Mouse (Mus musculus): ENCODE measurements at regions not wholly inside any gene's neighbourhood (a gene's known extent, or its start where the extent isn't known, plus 50 kb on each side); places are given as distances from the start of the nearest gene placed in this dataset.

DNA sequence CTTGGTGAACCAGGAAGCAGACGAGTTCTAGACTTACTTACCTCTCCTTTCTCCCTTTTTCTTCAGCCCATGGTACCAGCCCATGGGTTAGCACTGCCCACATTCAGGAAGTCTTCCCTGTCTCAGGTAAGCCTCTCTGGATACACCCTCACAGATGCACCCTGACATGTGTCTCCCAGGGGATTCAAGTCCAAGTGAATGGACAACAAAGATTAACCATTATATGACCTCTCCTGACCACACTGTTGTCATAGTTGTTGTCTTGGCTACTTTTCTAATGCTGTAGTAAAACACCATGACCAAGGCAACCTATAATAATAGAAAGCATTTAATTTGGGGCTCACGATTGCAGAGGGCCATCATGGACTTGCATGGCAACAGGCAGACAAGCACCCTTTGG lies 98.8 kb upstream of the Vash1 start:
- no peak for DNase-seq (ENCODE audit: low spot score)

DNA sequence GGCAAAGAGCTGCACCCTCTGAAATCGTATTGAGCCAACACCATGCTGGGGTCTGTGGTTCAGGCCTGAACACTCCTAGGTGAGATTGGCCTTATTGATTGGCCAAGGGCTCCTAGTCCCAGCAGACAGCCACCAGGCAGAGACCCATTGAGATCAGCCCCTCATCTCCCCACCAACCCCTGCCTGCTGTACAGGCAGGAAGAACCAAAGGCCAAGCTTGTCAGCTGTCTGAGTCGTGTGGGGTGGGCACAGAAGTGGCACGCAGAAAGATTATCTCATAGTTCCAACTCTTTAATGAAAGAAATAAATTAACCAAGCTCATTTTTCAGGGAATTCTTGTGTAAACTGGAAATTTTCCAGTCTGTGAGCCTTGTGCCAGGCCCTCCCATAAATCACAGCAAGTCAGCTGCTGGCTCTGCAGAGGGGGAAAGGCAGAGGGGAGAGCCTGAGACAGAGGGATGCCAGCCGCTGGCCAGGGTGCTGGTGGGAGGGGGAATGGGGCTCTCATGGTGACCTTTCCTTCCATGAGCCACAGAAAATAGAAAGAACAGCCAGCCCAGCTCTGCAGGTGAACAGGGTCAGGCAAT lies 98.3 kb upstream of the Vash1 start:
- no peak for DNase-seq (ENCODE audit: low spot score)

DNA sequence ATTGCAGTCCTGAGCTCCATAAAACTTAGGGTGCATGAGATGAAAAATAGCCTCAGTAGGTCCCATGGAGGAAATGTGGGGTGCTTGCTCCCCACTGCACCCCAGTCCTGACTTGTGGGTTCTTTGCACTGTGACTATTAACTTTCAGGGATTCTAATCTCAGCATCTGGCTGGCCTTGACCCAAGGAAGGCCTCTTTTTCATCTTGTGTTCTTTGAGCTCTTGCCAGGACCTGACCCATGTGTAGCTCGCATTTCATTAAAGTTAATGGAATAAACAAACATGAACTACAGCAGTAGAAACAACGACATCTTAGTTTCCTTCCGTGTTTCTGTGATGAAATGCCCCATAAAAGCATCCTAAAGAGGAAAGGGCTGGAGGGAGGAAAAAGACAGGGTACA lies 96.4 kb upstream of the Vash1 start:
- DNase-seq (ENCODE audit: low spot score): no peak

DNA sequence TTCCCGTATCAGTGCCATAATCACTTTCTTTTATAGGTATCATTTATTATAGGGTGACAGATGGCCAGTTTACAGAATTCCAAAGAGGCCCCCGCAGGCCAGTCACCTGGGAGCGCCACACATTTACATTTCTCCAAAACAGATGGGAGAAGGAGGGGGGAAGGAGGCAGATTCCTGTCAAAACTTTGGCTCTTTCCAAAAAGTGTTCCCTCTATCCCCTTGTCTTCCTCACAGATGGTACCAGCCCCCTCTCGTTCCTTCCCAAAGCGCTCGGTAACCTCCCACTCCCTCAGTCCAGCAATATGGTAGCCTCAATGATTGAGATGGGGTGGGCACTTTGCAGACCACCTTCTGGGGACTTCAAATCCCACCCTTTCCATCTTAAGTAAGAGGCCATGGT lies 90.5 kb upstream of the Vash1 start:
- DNase-seq (ENCODE audit: low spot score): no peak

DNA sequence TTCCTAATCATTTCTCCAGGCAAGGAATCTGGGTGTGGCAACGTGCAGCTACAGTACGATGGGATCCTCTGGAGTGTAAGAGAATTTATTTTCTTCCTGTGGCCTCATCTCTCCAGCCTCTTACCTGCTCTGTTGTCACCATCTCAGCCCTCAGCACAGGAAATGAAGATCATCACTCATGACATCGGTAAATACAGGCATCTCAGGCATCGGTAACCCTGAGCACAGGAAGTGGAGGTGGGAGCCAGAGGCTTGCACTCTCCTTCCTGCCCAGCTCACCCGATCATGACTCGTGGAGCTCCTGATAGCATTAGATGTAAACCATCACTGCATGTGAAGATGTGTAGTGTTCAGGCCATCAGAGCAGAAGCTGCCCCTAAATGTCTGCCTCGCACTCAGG lies 86.0 kb upstream of the Vash1 start:
- no peak for DNase-seq (ENCODE audit: low spot score)

DNA sequence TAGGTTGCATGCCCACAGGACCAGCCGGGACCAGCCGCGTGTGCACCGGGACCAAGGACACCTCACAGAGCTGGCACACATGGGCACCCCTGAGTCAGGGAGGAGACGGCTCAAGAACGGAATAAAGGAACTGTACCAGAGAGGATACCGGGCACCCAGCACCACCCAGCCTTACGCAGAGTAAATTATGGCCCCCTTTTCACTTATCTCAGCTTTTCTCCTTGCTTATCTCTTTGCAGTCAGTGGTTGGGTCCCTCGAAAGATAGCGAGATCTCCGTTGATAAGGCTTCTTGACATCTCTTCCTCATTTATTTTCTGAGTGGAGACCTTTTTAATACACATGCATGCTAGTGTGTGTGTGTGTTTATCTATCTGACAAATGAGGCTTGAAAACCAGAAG lies 83.9 kb upstream of the Vash1 start:
- DNase-seq (ENCODE audit: low spot score): no peak

DNA sequence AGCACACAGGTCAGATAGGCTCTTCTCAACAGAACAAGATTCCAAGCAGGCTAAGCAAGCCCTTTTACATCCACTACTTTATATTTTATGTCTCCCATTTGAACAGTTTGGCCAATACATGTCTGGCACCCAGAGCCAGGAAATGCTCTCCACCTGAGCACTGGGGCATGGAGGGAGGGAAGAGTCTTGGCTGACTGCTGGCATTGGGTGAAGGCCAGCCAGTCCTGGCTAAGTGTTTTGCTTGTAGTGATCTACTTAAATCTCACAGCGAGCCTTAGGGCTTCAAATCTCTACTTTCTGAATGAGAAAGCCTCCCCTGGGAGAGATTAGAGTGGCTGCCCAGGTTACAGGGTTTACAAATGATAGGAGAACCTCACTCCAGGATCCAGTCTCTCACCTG lies 78.5 kb upstream of the Vash1 start:
- DNase-seq (ENCODE audit: low spot score): no peak

DNA sequence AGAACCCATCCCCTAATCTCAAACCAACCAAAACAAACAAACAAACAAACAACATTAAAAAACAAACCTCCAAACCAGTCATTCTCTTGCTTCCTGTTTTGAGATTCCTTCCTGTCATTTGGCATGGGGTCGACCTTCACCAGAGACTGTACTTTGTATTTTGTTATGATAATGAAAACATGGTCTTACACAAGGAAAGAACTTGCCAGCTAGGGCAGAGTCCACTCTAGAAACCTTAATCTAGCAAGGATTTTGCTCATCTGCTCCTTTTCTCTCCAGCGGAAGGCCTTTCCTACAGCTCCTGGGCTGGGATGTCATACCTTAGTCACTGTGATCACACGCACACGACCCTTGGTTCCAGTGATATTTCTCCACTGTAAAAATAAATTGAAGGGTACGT lies 75.0 kb upstream of the Vash1 start:
- DNase-seq (ENCODE audit: low spot score): no peak

DNA sequence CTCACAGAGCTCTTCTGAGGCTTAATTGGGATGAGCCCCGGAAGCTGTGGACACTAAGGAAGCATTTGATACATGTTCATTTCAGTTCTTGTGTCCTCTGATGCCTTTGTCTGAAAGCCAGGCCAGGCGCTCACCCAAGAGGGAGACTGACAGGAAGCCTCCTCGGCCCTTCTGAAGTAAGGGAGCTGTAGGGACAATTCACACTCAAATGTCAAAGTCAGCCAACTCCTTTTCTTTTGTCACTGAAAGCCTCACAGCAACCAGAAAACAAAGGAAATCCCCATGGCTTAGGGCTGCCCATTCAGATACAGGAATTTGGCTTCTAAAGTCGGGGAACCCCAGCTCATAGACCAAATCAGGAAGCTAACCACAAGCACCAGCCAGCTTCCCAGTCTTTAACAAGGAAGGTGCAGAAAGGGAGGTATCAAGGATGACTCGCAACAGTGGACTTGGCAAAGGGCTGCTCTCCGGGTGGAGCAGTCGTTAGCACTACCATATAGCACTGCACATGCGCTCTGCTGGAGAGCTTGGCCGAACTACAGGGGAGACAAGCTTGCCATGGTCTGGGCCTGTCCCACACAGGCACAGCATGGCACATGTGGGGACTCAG lies 66.0 kb upstream of the Vash1 start:
- no peak for DNase-seq (ENCODE audit: low spot score)

DNA sequence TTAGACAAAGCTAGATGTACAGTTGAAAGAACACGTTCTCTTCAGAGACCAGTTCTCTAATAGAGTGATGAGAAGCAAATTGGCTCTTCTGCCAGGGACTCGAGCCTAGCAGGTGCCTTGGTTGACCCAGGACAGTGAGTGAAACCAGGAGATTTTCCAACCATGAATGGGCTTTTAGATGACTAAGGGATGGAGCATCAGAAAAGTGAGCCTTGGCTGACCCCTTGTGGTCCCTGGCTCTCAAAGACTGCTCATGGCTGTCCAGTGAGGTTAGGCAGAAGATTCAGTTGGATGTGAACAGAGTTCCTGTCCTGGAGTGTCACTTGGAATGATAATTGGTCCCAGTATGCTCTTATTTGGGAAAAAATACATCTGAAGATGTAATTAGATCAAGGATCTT lies 64.3 kb upstream of the Vash1 start:
- peak; percentile 62 for DNase-seq (ENCODE audit: low spot score)

DNA sequence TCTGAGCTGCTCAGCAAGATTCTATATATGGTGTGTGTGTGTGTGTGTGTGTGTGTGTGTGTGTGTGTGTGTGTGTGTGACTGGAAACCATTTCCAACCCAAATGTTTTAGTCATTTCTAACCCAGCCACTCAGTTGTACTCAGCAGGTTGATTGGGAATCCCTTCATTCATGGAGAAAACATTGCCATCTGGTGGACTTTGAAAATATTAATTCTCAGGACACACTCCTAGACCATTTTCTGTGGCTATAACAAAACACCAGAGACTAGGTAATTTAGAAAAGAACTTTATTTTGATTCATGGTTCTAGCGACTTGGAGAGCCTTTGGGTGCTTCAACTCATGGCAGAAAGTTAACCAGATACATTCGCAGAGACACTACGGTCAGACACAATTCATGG lies 62.2 kb upstream of the Vash1 start:
- DNase-seq (ENCODE audit: low spot score): no peak

DNA sequence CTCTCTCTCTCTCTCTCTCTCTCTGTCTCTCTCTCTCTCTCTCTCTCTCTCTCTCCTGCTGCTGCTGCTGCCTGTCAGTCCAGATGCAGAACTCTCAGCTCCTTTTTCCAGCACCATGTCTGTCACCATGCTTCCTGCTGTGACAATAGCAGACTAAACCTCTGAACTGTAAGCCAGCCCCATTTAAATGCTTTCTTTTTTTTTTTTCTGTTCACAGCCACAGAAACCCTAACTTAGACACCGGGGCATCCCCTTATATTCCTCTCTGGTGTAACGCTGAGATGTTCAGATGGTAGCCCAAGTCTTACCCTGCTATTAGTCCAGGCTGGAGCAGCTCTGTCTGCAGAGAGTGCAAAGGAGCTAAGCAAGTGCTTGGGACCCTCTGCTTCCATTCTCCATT lies 54.3 kb upstream of the Vash1 start:
- DNase-seq (ENCODE audit: low spot score): no peak

DNA sequence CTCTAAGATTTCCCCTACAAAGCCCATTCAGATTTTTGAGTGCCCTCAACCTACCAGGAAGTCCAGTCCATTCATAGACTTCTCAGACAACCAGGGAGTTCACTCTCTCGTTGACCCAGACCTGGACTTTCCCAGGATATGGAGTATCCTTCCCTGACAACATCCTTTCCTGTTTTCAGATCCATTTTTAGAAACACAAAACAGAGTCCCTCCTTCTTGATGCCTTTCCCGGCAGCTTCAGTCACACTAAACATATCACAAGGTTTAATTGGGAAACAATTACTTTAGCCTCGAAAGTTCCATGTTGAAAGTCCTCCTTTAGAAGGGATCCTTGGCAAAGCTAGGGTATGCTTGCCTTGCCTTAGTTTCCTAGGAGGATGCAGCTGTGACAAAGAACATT lies 51.8 kb upstream of the Vash1 start:
- no peak for DNase-seq (ENCODE audit: low spot score)

DNA sequence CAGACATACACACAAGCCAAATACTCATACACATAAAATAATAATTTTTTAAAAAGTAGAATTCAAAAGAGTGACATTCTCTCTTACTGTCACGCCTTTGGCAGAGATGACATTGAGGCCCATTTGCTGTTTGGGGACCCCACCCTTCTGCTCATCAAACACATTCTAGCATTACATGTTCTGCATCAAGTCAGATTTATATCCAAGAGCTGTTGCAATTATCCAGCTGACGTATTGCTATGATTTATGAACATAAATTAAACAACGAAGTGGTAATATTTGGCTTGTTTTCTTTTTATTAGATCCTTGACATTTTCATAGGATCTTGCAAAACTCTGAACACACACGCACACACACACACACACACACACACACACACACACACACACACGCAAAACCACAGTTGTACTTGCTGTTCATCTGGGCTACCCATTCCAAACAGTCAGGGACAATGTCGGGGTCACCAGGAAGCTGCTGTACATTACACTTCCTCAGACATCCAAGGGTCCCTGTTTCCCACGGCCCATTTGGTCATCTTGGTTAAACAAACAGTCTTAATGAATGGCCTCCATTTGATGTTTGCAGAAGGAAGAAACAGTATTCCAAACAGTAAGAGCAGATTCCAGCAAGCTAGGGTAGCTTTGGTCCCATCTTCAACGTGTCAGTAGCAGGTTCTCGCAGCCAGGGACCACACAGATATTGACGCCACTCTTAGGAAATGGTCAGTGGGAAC lies 50.3 kb upstream of the Vash1 start:
- no peak for DNase-seq (ENCODE audit: low spot score)

All from layer of hippocampus, adult 11-12 months (tissue).